Mouse (Mus musculus): ENCODE results near the gene Cd200r4.
"Not testable (repeated sequence)": the region's sequence is repeated elsewhere in the genome, so short reads cannot be mapped to it uniquely, and the experiment has no call there.

Cd200r4 gene

DNA sequence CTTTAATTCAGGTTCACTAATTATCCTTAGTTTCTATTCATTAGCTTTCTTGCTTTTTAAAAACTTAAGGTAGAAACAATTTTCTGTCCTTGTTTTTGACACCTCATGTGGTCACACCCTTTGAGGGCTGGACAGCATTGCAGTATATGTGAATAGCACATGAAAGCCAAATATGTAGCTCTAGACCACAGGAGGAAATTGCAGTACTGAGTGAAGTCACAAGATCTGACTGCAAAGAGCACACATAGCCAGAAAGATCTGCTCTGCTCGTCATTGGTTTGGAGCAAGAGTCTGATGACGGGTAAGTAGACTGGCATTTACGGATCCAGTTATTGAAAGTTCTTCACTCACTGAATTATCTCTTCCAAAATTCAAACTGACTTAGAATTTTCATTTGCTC, at the start of gene Cd200r4:
TSS of gene Cd200r4 (plus strand) at position 190 of the 400 bp plus-strand sequence.
- no peak for DNase-seq (ENCODE audit: low spot score)

GRCm38 (mm10) chr16:44761811-44762210, 49.7 kb upstream of the Cd200r4 start:
- DNase-seq (ENCODE audit: low spot score): no peak

GRCm38 (mm10) chr16:44765555-44766319, 45.8 kb upstream of the Cd200r4 start, which contains the start of gene Cd200r1:
Gene Cd200r1 (plus strand): TSS chr16:44765736.
- no peak for DNase-seq (ENCODE audit: low spot score)

- DNase-seq (ENCODE audit: low spot score): no peak
Measured at GRCm38 (mm10) chr16:44766320-44766892, 45.1 kb upstream of the Cd200r4 start.

GRCm38 (mm10) chr16:44767506-44767905, 44.0 kb upstream of the Cd200r4 start:
- no peak for DNase-seq (ENCODE audit: low spot score)

- no peak for DNase-seq (ENCODE audit: low spot score)
Measured at GRCm38 (mm10) chr16:44767967-44768366, 43.6 kb upstream of the Cd200r4 start.

DNA sequence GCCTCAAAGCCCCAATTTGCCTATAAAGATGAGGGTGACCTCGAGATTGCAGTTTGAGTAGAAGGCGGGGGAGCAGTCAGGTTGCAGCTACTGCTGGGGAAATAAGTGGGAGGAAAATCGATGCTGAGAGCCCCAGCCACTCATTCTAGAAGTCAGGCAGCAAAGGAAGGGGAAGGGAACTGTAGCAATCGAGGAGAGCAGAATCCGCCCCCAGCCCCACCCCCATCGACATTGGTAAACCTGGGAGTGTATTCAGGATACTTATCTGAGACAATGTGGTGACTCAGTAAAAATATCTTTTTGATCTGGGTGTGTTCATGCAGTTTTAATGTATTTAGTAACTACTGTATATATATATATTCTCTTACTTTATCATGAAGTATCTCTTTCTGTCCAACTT, 39.0 kb upstream of the Cd200r4 start:
- no peak for DNase-seq (ENCODE audit: low spot score)

DNA sequence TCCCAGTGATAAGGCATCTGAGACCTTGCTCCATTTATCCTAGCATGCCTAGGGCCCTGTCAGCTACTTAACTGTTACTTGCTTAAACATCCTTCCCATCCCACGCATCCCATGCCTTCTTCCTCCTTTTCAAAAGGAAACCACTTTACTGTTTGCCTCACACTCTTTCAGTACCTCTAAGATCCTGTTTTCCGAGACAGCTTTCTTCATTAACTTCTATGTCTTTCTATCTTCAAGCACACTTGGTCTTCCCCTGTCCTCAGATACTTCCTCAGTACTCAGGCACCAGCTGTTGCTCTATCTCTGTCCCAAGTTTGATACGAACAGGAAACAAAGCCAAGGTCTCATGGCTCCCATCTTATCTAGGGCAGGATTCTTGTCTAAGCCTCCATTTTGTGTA, 37.9 kb upstream of the Cd200r4 start:
- DNase-seq (ENCODE audit: low spot score): no peak

DNA sequence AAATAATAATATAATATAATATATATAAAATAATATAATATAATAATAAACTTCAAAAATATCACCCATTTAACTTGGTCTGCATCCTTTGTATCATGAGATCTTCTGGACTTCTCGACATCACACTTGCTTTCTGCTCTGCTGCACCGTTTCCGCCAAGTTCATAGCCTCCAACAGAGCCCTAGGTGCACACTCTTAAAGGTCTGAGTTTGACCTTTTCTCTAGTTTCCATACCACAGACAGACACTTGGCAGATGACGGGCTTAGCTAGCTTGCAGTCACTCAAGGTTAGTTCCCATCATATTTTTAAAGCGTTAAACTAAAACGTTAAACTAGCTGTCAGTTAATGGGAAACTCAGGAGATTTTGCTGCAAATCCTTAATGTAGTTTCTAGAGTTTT, 37.3 kb upstream of the Cd200r4 start:
- no peak for DNase-seq (ENCODE audit: low spot score)

GRCm38 (mm10) chr16:44778538-44779147, 32.9 kb upstream of the Cd200r4 start:
- DNase-seq (ENCODE audit: low spot score): no peak

DNA sequence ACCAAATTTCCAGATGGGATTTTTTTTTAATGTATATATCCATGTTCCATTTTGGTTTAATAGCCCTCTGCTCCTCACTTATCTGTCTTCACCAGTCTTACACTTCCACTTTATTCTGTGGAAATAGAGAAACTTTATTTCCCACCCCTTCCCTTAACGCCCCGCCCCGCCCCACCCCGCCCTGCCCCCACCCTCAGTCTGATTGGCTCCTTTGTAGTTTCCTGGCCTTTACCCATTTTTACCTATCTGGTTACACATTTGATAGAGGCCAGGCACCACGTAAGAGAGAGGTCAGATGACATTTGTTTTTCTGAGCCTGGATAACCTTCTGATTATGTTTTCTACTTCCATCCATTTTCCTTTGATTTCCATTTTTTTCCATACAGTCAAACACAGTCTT, 32.0 kb upstream of the Cd200r4 start:
- no peak for DNase-seq (ENCODE audit: low spot score)

GRCm38 (mm10) chr16:44780751-44781150, 30.8 kb upstream of the Cd200r4 start:
- no peak for DNase-seq (ENCODE audit: low spot score)

DNA sequence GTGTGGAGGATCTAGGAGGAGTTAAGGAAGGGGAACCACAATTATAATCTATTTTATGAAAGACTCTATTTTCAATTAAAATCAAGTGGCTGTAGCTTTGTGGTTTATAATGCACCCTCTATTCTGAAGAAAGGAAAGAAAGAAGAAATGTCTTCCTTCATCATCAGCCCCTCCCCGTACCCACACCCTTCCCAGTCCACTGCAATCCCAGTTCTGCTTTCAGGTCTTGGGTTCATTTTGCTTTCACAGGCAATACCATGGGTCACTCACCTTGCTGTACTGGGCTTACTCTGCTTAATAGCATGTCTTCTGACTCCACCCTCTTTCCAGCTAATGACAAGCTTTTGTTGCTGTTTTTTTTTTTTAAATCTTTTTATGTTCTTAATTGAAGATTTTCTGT, 24.6 kb upstream of the Cd200r4 start:
- no peak for DNase-seq (ENCODE audit: low spot score)

- no peak for DNase-seq (ENCODE audit: low spot score)
Measured at GRCm38 (mm10) chr16:44794416-44794815, 17.1 kb upstream of the Cd200r4 start.

DNA sequence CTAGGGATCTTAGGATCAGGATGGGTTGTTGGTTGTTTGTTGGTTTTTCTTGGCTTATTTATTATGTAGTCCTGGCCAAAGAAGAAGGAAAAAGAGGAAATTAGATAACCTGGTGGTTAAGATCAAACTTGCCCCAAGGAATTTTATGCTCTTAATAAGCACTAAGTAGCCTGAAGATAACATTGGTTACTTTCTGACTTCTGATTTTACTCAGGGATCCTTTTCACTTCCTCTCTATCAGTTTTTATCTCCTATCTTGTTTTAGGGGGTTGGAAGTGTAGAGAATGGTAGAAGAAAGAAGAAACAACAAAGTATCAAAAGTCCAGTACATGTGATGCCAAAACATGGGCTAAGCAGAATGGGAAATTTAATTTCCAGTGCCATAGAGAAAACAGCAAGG, 5.6 kb upstream of the Cd200r4 start:
- DNase-seq (ENCODE audit: low spot score): no peak

GRCm38 (mm10) chr16:44810223-44810622, 1.3 kb upstream of the Cd200r4 start:
- not testable (repeated sequence) for DNase-seq (ENCODE audit: low spot score)

DNA sequence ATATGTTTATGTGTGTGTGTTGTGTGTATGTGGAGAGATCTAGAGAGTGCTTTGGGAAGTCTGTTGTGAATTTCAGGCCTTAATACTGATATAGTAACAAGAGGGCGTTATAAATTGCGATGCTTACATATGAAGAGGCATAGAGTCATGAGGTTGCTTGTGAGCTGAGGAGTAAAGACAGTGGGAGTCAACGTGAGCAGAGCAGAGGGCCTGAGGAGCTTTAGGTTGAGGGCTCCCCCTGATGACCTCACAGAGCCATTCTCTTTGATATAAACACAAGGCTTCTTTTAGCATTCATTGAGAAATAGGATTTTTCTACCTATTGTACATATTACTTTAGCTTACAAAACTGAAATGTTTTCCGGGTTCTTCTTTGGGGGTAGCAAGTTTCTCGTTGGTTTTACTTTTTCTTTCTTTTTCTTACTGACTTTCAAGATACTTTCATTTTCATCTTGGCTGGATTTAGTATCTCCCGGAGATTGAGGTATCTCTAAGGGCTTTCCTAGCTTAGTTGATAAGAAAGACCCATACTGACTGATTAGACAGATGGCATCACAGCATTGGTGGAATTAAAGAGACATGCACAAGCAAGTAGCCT, 1.0 kb downstream of the Cd200r4 start:
- no peak for DNase-seq (ENCODE audit: low spot score)

GRCm38 (mm10) chr16:44818010-44818409, 6.5 kb downstream of the Cd200r4 start:
- no peak for DNase-seq (ENCODE audit: low spot score)

GRCm38 (mm10) chr16:44820545-44820944, 9.0 kb downstream of the Cd200r4 start:
- no peak for DNase-seq (ENCODE audit: low spot score)

GRCm38 (mm10) chr16:44832286-44832685, 20.8 kb downstream of the Cd200r4 start:
- no peak for DNase-seq (ENCODE audit: low spot score)

DNA sequence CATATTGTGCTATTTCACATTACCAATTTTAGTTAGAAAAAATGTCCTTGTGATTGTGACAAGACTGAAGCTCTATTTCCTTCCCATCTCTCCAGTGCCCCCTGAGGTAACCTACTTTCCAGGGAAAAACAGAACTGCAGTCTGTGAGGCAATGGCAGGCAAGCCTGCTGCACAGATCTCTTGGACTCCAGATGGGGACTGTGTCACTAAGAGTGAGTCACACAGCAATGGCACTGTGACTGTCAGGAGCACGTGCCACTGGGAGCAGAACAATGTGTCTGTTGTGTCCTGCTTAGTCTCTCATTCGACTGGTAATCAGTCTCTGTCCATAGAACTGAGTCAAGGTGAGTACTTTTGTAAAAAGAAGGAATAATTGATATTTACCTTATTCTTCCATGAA, 21.7 kb downstream of the Cd200r4 start:
- not testable (repeated sequence) for DNase-seq (ENCODE audit: low spot score)

DNA sequence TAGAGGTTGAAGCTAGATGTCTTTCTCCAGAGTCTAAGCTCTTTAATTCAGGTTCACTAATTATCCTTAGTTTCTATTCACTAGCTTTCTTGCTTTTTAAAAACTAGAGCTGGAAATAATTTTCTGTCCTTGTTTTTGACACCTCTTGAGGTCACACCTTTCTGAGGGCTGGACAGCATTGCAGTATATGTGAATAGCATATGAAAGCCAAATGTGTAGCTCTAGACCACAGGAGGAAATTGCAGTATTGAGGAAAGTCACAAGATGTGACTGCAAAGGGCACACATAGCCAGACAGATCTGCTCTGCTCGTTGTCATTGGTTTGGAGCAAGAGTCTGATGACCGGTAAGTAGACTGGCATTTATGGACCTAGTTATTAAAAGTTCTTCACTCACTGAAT, 55.3 kb downstream of the Cd200r4 start, which contains the start of gene Cd200r2:
TSS of gene Cd200r2 (plus strand) at position 301 of the 400 bp plus-strand sequence.
- no peak for DNase-seq (ENCODE audit: low spot score)

GRCm38 (mm10) chr16:44875178-44875577, 63.6 kb downstream of the Cd200r4 start:
- no peak for DNase-seq (ENCODE audit: low spot score)
